Mouse (Mus musculus): Measurements from ENCODE around the gene Ccdc172.

The Ccdc172 gene

DNA sequence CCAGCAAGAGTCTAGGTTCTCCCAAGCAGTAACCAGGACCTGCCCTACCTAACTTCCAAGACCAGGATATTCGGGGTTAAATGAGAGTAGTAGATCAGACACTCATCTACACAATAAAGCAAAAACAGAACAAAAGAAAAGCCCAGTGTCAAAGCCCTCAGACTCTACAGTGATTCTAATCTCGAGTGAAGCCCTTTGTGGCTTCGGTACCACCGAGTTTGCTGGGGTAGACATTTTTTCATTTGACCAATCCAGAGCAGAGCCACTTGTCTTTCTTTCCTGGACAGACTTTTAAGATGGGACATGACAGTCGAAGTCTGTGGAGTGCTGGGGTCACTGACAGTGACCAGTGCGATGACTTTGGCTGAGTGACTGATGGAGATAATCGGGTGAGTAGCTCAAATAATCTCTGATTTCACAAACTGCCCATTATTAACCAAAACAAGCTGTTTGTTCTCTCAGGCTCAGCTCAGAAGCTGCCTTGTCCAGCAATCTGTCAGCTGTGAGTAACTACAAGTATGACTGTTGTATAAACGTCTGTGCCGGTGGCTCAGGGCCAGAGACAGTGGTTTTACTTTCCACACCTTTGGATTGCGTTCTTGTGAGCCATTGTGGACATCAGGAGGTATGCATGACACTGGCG lies 60.8 kb downstream of the Ccdc172 start:
- DNase-seq, result no peak

DNA sequence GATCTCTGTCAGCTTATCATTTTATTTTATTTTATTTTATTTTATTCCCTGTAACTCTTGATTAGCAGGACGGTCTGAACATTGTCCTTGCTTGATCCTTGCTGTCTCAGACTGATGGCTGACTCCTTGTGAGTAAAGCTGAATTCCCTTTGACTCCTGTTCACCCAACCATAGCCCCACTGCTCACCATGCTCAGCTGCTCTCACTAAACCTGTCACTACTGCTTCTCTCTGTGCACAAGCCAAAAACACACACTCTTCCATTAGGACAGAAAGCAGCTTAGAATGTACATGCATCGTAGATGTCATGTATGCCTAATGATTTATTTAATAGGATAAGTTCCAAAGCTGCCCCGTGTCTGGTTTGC lies 61.3 kb downstream of the Ccdc172 start:
- no peak for DNase-seq

DNA sequence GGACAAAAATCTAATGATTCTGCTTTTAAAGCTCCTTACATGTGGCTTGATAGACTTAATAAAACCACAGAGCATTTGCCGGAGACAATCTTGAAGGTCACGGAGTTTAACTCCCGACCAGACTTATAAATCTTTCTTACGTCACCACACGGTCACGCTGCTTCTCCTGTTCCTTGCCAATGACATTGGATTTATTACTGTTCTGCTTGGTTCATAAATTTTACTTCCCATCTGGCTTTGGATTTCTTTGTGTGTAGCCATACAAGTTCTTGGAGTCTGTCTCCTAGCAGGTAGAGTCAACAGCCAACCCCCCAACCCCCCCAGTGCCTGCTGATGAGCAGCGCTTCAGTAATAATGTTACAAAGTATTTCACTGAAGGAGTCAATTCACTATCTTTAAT lies 70.2 kb downstream of the Ccdc172 start:
- DNase-seq, result no peak

DNA sequence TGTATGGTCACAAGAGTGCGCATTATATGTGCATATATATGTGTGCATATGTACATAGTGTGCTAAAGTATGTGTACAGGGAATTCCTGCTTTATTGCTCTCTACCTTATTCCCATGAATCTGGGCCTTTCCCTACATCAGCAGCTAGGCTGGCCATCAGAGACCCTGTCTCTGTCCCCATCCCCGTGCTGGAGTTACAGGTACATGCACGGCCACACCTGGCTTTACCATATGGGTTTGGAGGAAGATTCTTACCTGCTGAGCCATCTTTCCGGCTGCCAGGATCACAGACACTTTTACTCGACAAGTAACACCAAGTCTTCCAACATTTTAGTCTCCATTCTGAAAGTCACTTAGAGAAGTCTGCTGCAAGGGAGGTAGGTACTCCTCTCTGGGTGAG lies 71.2 kb downstream of the Ccdc172 start:
- no peak for DNase-seq

DNA sequence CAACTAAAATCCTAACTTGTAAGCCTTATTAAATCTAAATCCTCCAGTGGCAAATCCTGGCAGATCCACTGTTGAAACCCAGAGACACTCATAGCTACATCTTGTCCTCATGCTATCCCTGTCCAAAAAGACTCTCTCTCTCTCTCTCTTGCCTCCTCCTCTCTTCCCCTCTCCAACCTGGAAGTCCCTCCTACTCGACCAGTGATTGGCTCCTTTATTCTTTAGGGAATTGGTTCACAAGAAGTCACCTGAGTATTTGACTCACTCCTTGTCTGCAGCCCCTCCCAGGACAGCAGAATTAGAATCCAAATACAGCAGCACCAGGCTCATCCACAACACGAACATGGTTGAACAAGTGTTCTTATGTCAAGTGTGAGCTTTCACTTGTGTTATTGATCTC lies 74.3 kb downstream of the Ccdc172 start:
- DNase-seq, result no peak

DNA sequence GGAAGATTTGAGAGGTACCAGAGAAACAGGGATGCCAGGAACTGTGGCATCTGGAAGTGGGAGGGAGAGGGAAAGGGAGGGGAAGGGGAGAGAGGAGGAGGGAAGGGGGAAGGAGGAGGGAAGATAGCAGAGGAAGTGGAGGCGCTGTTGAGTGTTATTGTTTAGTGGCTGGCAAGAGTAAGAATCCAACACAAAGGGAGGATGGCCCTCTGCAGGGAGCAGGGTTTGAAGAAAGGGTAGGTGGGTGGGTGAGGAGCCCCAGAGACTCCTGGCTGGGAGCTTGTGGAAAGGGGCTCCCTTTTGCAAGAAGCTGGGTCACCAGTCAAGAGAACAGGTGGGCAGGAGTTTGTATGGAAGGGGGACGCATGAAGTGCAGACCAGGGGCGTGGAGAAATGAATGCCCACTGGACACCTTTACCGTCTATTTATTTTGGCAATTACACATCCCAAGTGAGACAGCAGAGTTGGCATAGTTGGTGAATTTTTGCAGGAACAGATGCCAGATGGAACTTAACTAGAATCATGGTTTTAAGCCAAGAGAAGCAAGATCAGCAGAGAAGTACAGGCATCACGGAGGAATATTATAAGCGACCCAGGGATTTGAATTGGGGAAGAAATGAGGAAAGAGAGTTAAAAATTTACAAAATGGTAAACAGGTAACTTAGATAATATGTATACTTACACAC lies 78.6 kb downstream of the Ccdc172 start:
- DNase-seq, result no peak

DNA sequence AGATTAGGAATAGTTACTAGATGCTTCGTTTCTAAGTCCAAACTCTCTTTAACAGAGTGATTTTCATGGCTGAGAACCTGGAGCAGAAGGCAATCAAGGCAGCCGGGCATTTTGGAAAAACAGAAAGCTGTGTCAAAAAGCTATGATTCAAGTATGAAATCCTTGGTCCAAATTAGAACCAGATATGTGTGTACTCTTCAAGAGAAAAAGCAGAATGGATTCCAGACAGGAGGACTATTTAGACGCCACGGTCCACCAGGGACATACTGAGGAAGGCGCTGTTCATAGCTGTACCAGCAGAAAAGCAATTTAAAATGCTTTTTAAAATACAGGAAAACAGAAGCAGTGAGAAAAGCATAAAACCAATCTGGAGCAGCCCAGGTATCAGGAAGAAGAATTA lies 88.6 kb downstream of the Ccdc172 start:
- DNase-seq, result no peak
